Mouse (Mus musculus): ENCODE data around the gene Elmo1. TPM values are rescaled to one million over a fixed set of nuclear protein-coding genes. Genes with fewer than 3 reads are reported as not detected.
A peak's percentile ranks its signal among the peaks of the same experiment; 100 is the strongest.

The Elmo1 gene
- total RNA-seq, 2 experiments from 2014 or later = 27.4 to 27.9 TPM

DNA sequence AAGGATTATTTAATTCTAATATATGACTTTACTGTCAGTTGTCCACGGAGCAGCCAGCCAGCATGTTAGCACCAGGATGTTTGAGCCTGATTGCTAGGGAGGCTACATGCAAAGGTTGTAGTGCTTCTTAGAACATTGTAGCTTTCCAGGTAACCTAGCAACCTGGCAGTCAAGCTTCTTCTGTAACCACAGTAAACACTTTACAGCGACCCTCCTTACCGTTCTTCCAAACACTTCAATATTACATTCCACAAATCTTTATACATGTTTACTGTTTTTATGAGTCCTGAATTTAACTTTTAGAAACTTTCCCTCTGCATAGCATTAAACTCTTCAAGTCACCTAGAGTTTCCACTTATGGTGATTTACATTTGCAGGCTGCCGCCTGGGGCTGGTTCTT, 233.1 kb downstream of the Elmo1 start:
- DNase-seq (ENCODE audit: low spot score in 2 of 2) = no peak
- no peak for TF ChIP-seq CTCF (conservative IDR thresholded peaks at IDR 0.05)

GRCm38 (mm10) chr13:20327064-20327463, 236.7 kb downstream of the Elmo1 start:
- no peak for DNase-seq (ENCODE audit: low spot score in 2 of 2)
- H3K27ac ChIP-seq = no peak overlapping the region
- no peak for TF ChIP-seq CTCF (conservative IDR thresholded peaks at IDR 0.05)
- no peak overlapping the region for H3K4me3 ChIP-seq

More for the DNA sequence above, 233.1 kb downstream of the Elmo1 start:
- H3K4me3 ChIP-seq = no peak overlapping the region
- no peak overlapping the region for H3K27ac ChIP-seq

GRCm38 (mm10) chr13:20327975-20328374, 237.6 kb downstream of the Elmo1 start:
- TF ChIP-seq CTCF (conservative IDR thresholded peaks at IDR 0.05) = no peak
- Histone ChIP-seq H3K27ac (no peak overlapping the region), H3K4me3 (no peak overlapping the region)
- DNase-seq (ENCODE audit: low spot score in 2 of 2) = no peak

DNA sequence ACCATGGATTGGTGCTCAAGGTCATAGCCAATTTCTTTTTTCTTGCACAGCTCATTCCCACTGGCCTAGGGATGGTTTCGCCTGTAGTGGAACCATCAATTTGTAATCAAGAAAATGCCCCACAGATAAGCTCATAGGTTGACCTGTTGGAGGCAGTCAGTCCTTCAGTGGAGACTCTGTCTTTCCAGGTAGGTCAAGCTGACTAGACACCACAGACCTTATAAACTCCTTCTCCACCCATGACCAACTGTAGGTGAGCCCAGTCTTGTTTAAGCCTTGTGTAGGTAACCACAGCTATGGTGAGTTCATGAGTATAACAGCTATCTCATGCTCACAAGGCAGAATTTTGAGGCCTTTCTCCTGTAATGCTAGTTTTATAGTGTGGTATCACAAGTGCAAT, 238.3 kb downstream of the Elmo1 start:
- no peak for DNase-seq (ENCODE audit: low spot score in 2 of 2)
- no peak overlapping the region for H3K27ac ChIP-seq
- no peak for TF ChIP-seq CTCF (conservative IDR thresholded peaks at IDR 0.05)
- H3K4me3 ChIP-seq = no peak overlapping the region

DNA sequence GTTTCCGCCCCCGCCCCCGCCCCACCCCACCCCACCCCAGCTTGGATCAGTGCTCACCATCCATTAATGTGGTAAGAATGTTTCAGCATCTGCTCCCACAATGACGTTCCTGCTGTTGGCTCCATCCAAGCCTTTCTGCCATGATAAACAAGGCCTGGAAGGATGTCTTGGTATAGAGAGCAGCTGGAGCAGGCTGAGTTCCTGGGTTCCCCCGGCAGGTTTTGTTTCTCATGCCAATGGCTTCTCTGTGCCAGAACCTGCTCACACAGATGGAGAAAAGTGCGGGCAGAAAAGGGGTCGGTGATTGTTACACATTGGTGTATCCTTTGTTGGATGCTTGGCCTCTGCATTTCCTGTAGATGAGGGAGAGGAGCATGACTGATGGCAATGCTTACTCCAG, 240.6 kb downstream of the Elmo1 start:
- no peak for TF ChIP-seq CTCF (conservative IDR thresholded peaks at IDR 0.05)
- DNase-seq (ENCODE audit: low spot score in 2 of 2) = no peak
- H3K4me3 ChIP-seq = no peak overlapping the region
- no peak overlapping the region for H3K27ac ChIP-seq

GRCm38 (mm10) chr13:20335051-20335888, 244.9 kb downstream of the Elmo1 start:
- no peak for DNase-seq (ENCODE audit: low spot score in 2 of 2)
- no peak overlapping the region for H3K27ac ChIP-seq
- H3K4me3 ChIP-seq = no peak overlapping the region
- no peak for TF ChIP-seq CTCF (conservative IDR thresholded peaks at IDR 0.05)

DNA sequence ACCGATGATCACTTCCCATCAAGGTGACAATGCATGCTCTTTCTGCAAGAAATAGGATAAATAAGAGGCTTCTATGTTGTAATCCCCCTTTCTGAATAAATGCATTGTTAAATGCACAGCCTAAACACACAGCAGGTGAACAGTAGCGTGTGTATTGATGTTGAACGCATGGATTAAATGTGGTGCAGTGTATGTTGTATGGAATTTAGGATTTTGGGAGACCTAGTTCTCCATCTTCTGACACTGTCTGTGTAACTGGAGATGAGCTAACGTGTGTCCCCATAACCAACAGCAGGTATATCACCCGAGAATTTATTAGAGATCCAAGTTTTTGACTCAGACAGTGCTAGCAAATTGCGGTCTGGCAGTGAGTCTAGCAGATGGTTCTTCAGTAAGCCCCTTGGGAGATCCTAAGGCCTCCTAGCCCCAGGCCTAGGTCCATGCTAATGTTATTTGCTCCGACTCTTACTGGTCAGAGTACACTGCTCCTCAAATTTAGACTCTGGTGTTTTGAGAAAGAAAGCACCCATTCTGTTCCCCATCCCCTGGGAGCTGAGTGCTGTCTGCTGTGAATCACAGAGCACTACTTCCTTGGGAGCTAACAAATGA, 245.6 kb downstream of the Elmo1 start:
- no peak for DNase-seq (ENCODE audit: low spot score in 2 of 2)
- Histone ChIP-seq H3K27ac (no peak overlapping the region), H3K4me3 (no peak overlapping the region)
- no peak for TF ChIP-seq CTCF (conservative IDR thresholded peaks at IDR 0.05)

GRCm38 (mm10) chr13:20342881-20343280, 252.5 kb downstream of the Elmo1 start:
- no peak for DNase-seq (ENCODE audit: low spot score in 2 of 2)
- no peak overlapping the region for H3K4me3 ChIP-seq
- no peak for TF ChIP-seq CTCF (conservative IDR thresholded peaks at IDR 0.05)
- no peak overlapping the region for H3K27ac ChIP-seq

- no peak for TF ChIP-seq CTCF (conservative IDR thresholded peaks at IDR 0.05)
- H3K27ac ChIP-seq = no peak overlapping the region
- no peak for DNase-seq (ENCODE audit: low spot score in 2 of 2)
- no peak overlapping the region for H3K4me3 ChIP-seq
Observed at GRCm38 (mm10) chr13:20349754-20350153, 259.4 kb downstream of the Elmo1 start.

- DNase-seq (ENCODE audit: low spot score in 2 of 2) = no peak
- Histone ChIP-seq H3K4me3 (no peak overlapping the region), H3K27ac (no peak overlapping the region)
- TF ChIP-seq CTCF (conservative IDR thresholded peaks at IDR 0.05) = no peak
Observed at GRCm38 (mm10) chr13:20352631-20353030, 262.2 kb downstream of the Elmo1 start.

GRCm38 (mm10) chr13:20353862-20354603, 263.6 kb downstream of the Elmo1 start:
- H3K4me3 ChIP-seq = peak overlapping the region; percentile 13; the same call in 1 of the 2 replicates
- peak; percentile 32 to 41 for DNase-seq (ENCODE audit: low spot score in 2 of 2)
- TF ChIP-seq CTCF (conservative IDR thresholded peaks at IDR 0.05) = peak; percentile 57
- H3K27ac ChIP-seq = peak overlapping the region; percentile 24

DNA sequence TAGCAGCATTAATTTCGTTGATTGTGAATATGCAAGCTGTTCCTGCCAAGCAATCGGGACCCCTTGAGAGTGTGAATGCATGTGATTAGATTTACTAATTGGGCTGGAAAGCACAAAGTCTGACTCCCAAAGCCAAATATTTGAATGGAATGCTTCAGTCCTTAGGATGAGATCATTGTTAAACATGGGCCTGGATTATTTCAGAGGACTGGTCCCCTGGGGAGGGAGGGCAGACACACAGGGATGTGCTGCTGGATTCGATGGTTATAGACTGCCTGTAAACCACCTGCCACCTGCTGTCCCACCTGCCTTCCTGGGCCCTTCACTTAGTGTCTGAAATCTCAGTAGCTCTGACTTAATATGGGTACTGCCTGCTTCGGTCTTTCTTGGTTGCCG, 264.2 kb downstream of the Elmo1 start:
- no peak for DNase-seq (ENCODE audit: low spot score in 2 of 2)
- no peak overlapping the region for H3K4me3 ChIP-seq
- peak overlapping the region; percentile 24 for H3K27ac ChIP-seq
- TF ChIP-seq CTCF (conservative IDR thresholded peaks at IDR 0.05) = no peak

DNA sequence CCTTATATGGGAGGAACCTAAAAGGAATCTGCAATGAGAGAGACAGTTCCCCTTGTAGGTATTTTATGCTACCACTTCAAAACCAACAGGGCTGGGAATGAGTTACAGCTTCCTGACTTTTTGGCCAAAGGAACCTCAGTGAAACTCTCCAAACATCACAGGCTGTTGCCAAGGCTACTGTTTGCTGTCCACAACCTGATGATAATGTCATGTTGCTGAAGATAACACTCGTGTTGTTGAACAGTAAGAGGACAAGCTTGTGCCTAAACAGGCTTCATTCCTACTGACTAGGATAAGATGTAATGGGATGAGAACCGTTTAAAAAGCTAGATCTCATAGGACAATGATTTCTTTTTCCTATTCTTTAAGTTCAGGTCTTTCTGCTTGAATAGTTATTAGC, 272.1 kb downstream of the Elmo1 start:
- Histone ChIP-seq H3K27ac (no peak overlapping the region), H3K4me3 (no peak overlapping the region)
- no peak for TF ChIP-seq CTCF (conservative IDR thresholded peaks at IDR 0.05)
- no peak for DNase-seq (ENCODE audit: low spot score in 2 of 2)
